Mouse (Mus musculus) kidney, adult 2 months (tissue): ENCODE data around the gene Rpl13a. TPM values are rescaled to one million over a fixed set of nuclear protein-coding genes. Genes with fewer than 3 reads are reported as not detected.
"Not testable (repeated sequence)": the region's sequence is repeated elsewhere in the genome, so short reads cannot be mapped to it uniquely, and the experiment has no call there.

ENCODE experiments used
- DNase-seq: peaks from one replicate; pipeline ENCODE4 v3.0.0; 2021
- H3K27ac ChIP-seq: fragments of 200-500 bp; 2 replicates; pipeline ENCODE4 v1.5.1; 2012; ENCODE audit warnings: low read depth, low read length, control low read depth, inconsistent platforms; ENCODE audit not compliant: insufficient read depth
- H3K27me3 ChIP-seq: fragments of 200-500 bp; replicated peaks from 2 replicates; pipeline ENCODE4 v1.6.1; 2012; ENCODE audit warnings: mild to moderate bottlenecking, moderate library complexity, low read length, inconsistent platforms; ENCODE audit not compliant: control insufficient read depth, insufficient read depth
- H3K36me3 ChIP-seq: fragments of 200-500 bp; 2 replicates; pipeline ENCODE4 v1.6.1; 2012; ENCODE audit warnings: mild to moderate bottlenecking, moderate library complexity, low read length, inconsistent platforms; ENCODE audit not compliant: control insufficient read depth, insufficient read depth
- H3K4me1 ChIP-seq: fragments of 200-500 bp; 2 replicates; pipeline ENCODE4 v1.6.1; 2011; ENCODE audit warnings: low read length; ENCODE audit not compliant: control insufficient read depth, insufficient read depth
- H3K4me3 ChIP-seq: fragments of 200-500 bp; 2 replicates; pipeline ENCODE4 v1.5.1; 2011; ENCODE audit warnings: mild to moderate bottlenecking, low read depth, low read length, control low read depth; ENCODE audit not compliant: insufficient read depth
- CTCF ChIP-seq: fragments of 200-500 bp; conservative IDR thresholded peaks from 2 replicates; pipeline ENCODE4 v1.5.1; 2011; ENCODE audit warnings: low read depth, mild to moderate bottlenecking, control low read depth, low read length, moderate library complexity, mixed read lengths; ENCODE audit not compliant: insufficient read depth, insufficient read length
- POLR2A ChIP-seq: fragments of 200-500 bp; IDR thresholded peaks from one replicate; pipeline ENCODE4 v1.6.1; 2011; ENCODE audit warnings: low read depth, low read length, control low read depth
- WGBS: fragments of 180-500 bp; shearing (Covaris S2); methylation state at CpG from one replicate; pipeline ENCODE4 v1.1.7; 2018; 5-methylcytosine and 5-hydroxymethylcytosine counted together
- polyA plus RNA-seq: library from polyadenylated mRNA; depleted of rRNA; stranded (reverse); fragments of >200 nt; gene quantifications from 2 replicates; pipeline ENCODE4 v1.2.3, GENCODE M21; 2012

Rpl13a gene
- polyA plus RNA-seq, 1 experiment, result 1,360 TPM

DNA sequence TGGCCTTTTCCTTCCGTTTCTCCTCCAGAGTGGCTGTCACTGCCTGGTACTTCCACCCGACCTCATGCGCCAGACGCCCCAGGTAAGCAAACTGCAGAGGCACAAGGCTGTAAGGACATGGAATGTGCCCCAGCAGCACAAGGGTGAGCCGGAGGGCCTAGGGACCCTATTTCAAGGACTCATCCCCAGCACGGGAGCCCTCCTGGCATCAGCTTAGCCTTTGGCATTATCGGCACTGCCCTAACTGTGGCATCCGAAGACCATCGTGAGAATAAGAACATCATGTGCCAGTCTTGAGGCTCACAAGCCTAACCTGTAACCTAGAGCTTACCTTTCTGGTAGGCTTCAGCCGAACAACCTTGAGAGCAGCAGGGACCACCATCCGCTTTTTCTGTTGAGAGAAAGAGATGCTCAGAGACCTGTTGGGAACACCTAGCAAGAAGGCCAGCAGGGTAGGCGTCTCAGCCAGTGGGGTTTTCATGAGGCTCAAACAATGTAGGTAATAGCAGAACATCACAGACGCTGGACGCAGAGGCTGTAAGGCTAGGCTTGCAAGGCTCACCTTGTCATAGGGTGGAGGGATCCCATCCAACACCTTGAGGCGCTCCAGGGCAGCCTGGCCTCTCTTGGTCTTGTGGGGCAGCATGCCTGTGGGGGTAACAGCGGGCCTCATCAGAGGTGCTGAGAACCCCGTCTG is 2.3 kb downstream of the Rpl13a start:
- H3K36me3 ChIP-seq, result peaks cover 14% of the 10 kb centered on the region; the same call in 1 of the 2 replicates
- no peak overlapping the region for H3K4me3 ChIP-seq
- 73% methylated on average over 17 of the region's 17 CpGs for WGBS
- no peak overlapping the region for H3K27ac ChIP-seq
- TF ChIP-seq POLR2A (no peak), CTCF (no peak)
- H3K4me1 ChIP-seq, result peaks cover 23% of the 10 kb centered on the region
- H3K27me3 ChIP-seq, result no peaks in the 10 kb centered on the region
- DNase-seq, result no peak

- WGBS, result 76% methylated on average over 5 of the region's 5 CpGs
- not testable (repeated sequence) for DNase-seq, H3K4me3 ChIP-seq, H3K27ac ChIP-seq, H3K27me3 ChIP-seq
- peaks cover 23% of the 10 kb centered on the region for H3K4me1 ChIP-seq
- H3K36me3 ChIP-seq, result peaks cover 14% of the 10 kb centered on the region; the same call in 1 of the 2 replicates
These were observed 2.9 kb downstream of the Rpl13a start for GRCm38 (mm10) chr7:45125649-45126048.

- H3K4me3 ChIP-seq, result no peak overlapping the region
- peaks cover 23% of the 10 kb centered on the region for H3K4me1 ChIP-seq
- 45% methylated on average over 7 of the region's 7 CpGs for WGBS
- DNase-seq, result no peak
- no peak for TF ChIP-seq POLR2A
- no peak for TF ChIP-seq CTCF
- no peak overlapping the region for H3K27ac ChIP-seq
- no peaks in the 10 kb centered on the region for H3K27me3 ChIP-seq
- H3K36me3 ChIP-seq, result peaks cover 14% of the 10 kb centered on the region; the same call in 1 of the 2 replicates
These were observed 3.4 kb downstream of the Rpl13a start for GRCm38 (mm10) chr7:45125144-45125600.

- DNase-seq, result peak; percentile 100
- H3K27ac ChIP-seq, result peak within 1 kb of the TSS; percentile 92
- H3K36me3 ChIP-seq, result peaks cover 14% of the 10 kb centered on the region; the same call in 1 of the 2 replicates
- no peaks in the 10 kb centered on the region for H3K27me3 ChIP-seq
- peak within 1 kb of the TSS; percentile 91 for H3K4me3 ChIP-seq
- 2% methylated on average over 59 of the region's 59 CpGs for WGBS
- peaks cover 20% of the 10 kb centered on the region for H3K4me1 ChIP-seq
- TF ChIP-seq CTCF, result 0 out of 2 replicates have a peak, but pooled peaks have one; percentile 2
- peak; percentile 66 for TF ChIP-seq POLR2A
These were observed 4.1 kb downstream of the Rpl13a start, which contains the start of gene Rps11 for GRCm38 (mm10) chr7:45124224-45125143. Gene Rps11, minus strand, starts transcription at chr7:45124439.

DNA sequence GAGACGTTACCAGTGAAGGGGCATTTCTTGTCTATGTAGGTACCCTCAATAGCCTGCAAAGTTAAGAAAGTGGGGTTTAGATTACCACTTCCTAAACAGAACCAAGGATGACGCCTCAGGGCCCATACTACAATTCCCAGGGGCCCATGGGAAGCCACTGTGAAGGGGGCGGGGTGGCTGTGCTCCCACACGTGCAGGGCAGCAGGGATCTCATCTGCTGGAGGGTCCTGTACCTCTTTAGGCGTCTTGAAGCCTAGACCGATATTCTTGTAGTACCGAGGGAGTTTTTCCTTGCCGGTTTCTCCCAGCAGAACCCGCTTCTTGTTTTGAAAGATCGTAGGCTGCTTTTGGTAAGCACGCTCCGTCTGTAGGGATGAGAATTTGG is 5.4 kb downstream of the Rpl13a start:
- Histone ChIP-seq H3K36me3 (peaks cover 14% of the 10 kb centered on the region; the same call in 1 of the 2 replicates), H3K27me3 (no peaks in the 10 kb centered on the region), H3K4me3 (peak overlapping the region; percentile 91), H3K4me1 (peaks cover 18% of the 10 kb centered on the region), H3K27ac (0 out of 2 replicates have a peak overlapping the region, but pooled peaks have one; percentile 92)
- WGBS, result 10% methylated on average over 12 of the region's 12 CpGs
- no peak for TF ChIP-seq POLR2A
- TF ChIP-seq CTCF, result no peak
- DNase-seq, result no peak

- 72% methylated on average over 15 of the region's 15 CpGs for WGBS
- Histone ChIP-seq H3K4me1 (peaks cover 18% of the 10 kb centered on the region), H3K36me3 (peaks cover 14% of the 10 kb centered on the region; the same call in 1 of the 2 replicates), H3K4me3 (peak overlapping the region; percentile 91), H3K27me3 (no peaks in the 10 kb centered on the region), H3K27ac (no peak overlapping the region)
- no peak for TF ChIP-seq CTCF
- TF ChIP-seq POLR2A, result no peak
- DNase-seq, result no peak
These were observed 5.9 kb downstream of the Rpl13a start for GRCm38 (mm10) chr7:45122561-45123185.
